Mouse (Mus musculus) heart, embryonic 13.5 days (tissue): Measurements from ENCODE around the gene Crcp. TPM values are rescaled to one million over a fixed set of nuclear protein-coding genes. Genes with fewer than 3 reads are reported as not detected.

Source experiments
- ATAC-seq: fragments of 200-750 bp; cut with Nextera tagmentation; 2 replicates; pipeline ENCODE4 v1.8.0; 2017; ENCODE audit warnings: moderate TSS enrichment; ENCODE audit not compliant: insufficient number of reproducible peaks, low FRiP score, low TSS enrichment; ENCODE audit errors: extremely low read depth
- H3K27ac ChIP-seq: fragments of 300-500 bp; sonication (generic); replicated peaks from 2 replicates; pipeline ENCODE4 v1.5.1; 2015; ENCODE audit warnings: moderate library complexity, mild to moderate bottlenecking, inconsistent platforms
- H3K27me3 ChIP-seq: fragments of 300-500 bp; sonication (generic); replicated peaks from 2 replicates; pipeline ENCODE4 v1.6.1; 2015; ENCODE audit warnings: mild to moderate bottlenecking, inconsistent platforms
- H3K36me3 ChIP-seq: fragments of 300-500 bp; sonication (generic); 2 replicates; pipeline ENCODE4 v1.6.1; 2015; ENCODE audit warnings: mild to moderate bottlenecking, inconsistent platforms
- H3K4me1 ChIP-seq: fragments of 300-500 bp; sonication (generic); 2 replicates; pipeline ENCODE4 v1.6.1; 2015; ENCODE audit warnings: inconsistent platforms
- H3K4me2 ChIP-seq: fragments of 300-500 bp; sonication (generic); 2 replicates; pipeline ENCODE4 v1.6.1; 2015; ENCODE audit warnings: inconsistent platforms, mild to moderate bottlenecking, moderate library complexity
- H3K4me3 ChIP-seq: fragments of 300-500 bp; sonication (generic); 2 replicates; pipeline ENCODE4 v1.5.1; 2015; ENCODE audit warnings: moderate library complexity, mild to moderate bottlenecking, inconsistent platforms
- H3K9ac ChIP-seq: fragments of 300-500 bp; sonication (generic); 2 replicates; pipeline ENCODE4 v1.6.1; 2015; ENCODE audit warnings: inconsistent platforms, mild to moderate bottlenecking, moderate library complexity
- H3K9me3 ChIP-seq: fragments of 300-500 bp; sonication (generic); 2 replicates; pipeline ENCODE4 v1.6.1; 2016; ENCODE audit warnings: inconsistent platforms
- WGBS: fragments of 180-500 bp; shearing (Covaris S2); methylation state at CpG from one replicate; pipeline ENCODE4 v1.1.7; 2015; ENCODE audit warnings: mixed read lengths; 5-methylcytosine and 5-hydroxymethylcytosine counted together
- polyA plus RNA-seq: library from polyadenylated mRNA; unstranded; fragments of >200 nt; fragmentation: Nextera tagmentation; extraction: Ambion mirVana; gene quantifications from 2 replicates; pipeline ENCODE4 v1.2.1, GENCODE M21; 2015

Crcp gene
- polyA plus RNA-seq, 1 experiment from 2014 or later, result 23.8 TPM

DNA sequence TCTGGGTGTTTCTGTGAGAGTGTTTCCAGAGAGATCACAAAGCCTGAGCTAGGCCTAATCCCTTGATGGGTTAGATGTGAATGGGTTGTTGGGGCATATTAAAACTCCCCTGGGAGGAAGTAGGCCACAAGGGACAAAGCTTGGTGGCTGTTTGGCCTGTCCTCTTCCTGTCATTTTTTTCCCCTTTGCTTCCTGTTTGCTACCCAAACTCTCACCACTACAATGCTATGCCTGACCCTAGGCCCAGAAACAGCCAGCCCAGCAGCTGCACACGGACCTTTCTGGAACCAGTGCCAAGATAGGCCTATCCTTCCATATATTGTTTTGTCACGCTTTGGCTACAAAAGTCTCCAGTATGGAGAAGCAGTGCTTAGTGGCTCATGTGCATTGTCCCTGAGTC, 33.0 kb downstream of the Crcp start:
- Histone ChIP-seq H3K4me1 (peaks cover 16% of the 10 kb centered on the region), H3K4me2 (no peak overlapping the region), H3K9ac (no peak overlapping the region), H3K27ac (peak overlapping the region; percentile 25; the same call in 1 of the 2 replicates), H3K4me3 (no peak overlapping the region), H3K27me3 (no peaks in the 10 kb centered on the region), H3K9me3 (no peaks in the 10 kb centered on the region), H3K36me3 (peaks cover 18% of the 10 kb centered on the region)
- no peak for ATAC-seq
- 61% methylated on average over 2 of the region's 2 CpGs for WGBS

DNA sequence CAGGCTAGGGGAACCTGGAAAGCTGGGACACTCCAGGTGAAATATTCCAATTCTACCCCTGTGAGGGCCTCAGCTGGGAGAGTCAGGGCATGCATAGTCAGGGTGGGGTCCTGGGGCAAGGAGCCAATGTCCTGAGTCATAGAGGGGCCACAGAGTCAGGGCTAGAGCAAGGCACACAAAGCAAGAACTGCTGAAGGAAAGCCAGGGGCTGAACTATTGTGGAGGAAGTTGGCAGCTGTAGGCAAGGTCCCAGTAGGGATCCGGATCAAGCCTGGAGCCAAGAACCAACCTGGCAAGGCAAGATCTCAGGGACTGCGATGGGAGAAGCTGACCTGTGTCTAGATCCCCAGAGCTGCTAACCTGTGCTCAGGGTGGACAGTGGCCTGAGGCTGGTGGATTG, 34.7 kb downstream of the Crcp start:
- H3K4me1 ChIP-seq, result peaks cover 16% of the 10 kb centered on the region
- H3K9me3 ChIP-seq, result no peaks in the 10 kb centered on the region
- no peak overlapping the region for H3K9ac ChIP-seq
- H3K27ac ChIP-seq, result no peak overlapping the region
- H3K27me3 ChIP-seq, result peaks cover 7% of the 10 kb centered on the region; the same call in 1 of the 2 replicates
- H3K36me3 ChIP-seq, result peaks cover 15% of the 10 kb centered on the region
- no peak for ATAC-seq
- WGBS, result 78% methylated on average over 2 of the region's 2 CpGs
- no peak overlapping the region for H3K4me3 ChIP-seq
- no peak overlapping the region for H3K4me2 ChIP-seq

DNA sequence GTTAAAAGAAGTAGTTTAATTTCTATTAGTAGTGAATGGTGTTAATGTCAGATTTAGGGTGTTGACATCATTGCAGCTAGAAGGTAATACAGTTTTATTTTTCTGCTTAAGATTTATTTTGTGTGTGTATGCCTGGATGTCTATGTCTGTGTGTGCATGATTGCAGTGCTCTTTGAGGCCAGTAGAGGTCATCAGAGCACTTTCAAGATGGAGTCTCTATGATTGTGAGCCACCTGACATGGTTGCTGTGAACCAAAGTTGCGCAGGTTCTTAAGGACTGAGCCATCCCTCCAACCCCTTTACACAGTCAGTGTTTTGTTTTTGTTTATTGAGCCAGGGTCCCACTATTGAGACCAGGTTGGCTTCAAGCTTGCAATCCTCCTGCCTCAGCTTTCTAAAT, 36.5 kb downstream of the Crcp start:
- 82% methylated on average over 1 of the region's 1 CpGs for WGBS
- no peak for ATAC-seq

DNA sequence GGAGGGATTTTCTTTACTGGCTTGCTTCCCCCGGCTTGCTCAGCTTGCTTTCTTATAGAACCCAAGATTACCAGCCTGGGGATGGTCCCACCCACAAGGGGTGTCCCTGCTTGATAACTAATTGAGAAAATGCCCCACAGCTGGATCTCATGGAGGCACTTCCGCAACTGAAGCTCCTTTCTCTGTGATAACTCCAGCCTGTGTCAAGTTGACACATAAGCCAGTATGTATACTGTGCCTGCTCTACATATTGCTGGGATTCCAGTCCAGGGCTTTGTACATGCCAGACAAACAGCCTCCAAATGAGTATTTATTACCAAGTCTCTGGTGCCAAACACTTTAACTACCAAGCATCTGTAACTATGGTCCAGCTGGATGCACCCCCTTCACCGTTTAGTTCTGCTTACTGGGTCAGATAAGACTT, 38.8 kb downstream of the Crcp start:
- Histone ChIP-seq H3K9me3 (peaks cover 3% of the 10 kb centered on the region; the same call in 1 of the 2 replicates), H3K36me3 (no peaks in the 10 kb centered on the region), H3K4me3 (no peak overlapping the region), H3K4me2 (no peak overlapping the region), H3K27me3 (peaks cover 23% of the 10 kb centered on the region), H3K27ac (no peak overlapping the region), H3K9ac (no peak overlapping the region), H3K4me1 (no peaks in the 10 kb centered on the region)
- 50% methylated on average over 3 of the region's 3 CpGs for WGBS
- no peak for ATAC-seq

More for the DNA sequence above, 36.5 kb downstream of the Crcp start:
- peaks cover 9% of the 10 kb centered on the region for H3K36me3 ChIP-seq
- peaks cover under 1% of the 10 kb centered on the region; the same call in 1 of the 2 replicates for H3K4me1 ChIP-seq
- H3K27me3 ChIP-seq, result peaks cover 19% of the 10 kb centered on the region
- H3K9ac ChIP-seq, result no peak overlapping the region
- peaks cover 3% of the 10 kb centered on the region; the same call in 1 of the 2 replicates for H3K9me3 ChIP-seq
- no peak overlapping the region for H3K4me2 ChIP-seq
- H3K4me3 ChIP-seq, result no peak overlapping the region
- H3K27ac ChIP-seq, result no peak overlapping the region

DNA sequence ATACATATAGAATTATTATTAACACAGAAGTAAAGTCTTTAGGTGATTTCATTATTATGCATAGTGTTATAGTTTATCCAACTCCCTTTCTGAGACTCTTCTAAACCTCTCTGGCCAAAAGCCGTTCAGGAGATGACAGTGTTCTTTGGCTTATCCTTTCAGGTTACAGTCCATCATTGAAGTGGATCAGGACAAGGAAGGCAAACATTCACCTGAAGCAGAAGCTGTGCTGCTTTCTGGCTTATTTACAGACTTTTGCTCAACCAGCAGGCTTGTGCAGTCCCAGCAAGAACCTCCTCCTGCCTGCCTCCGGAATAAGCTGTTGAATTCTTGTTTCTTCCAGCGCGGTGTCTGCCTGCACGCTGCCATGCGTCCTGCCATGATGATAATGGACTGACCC, 43.9 kb downstream of the Crcp start, which contains the start of gene Tpst1:
TSS of gene Tpst1 (plus strand) at position 301 of the 400 bp plus-strand sequence.
- H3K9me3 ChIP-seq, result peaks cover 3% of the 10 kb centered on the region; the same call in 1 of the 2 replicates
- no peak within 1 kb of the TSS for H3K9ac ChIP-seq
- no peaks in the 10 kb centered on the region for H3K36me3 ChIP-seq
- no peak within 1 kb of the TSS for H3K4me2 ChIP-seq
- no peak within 1 kb of the TSS for H3K27ac ChIP-seq
- no peak for ATAC-seq
- 83% methylated on average over 6 of the region's 6 CpGs for whole genome bisulfite sequencing
- no peak within 1 kb of the TSS for H3K4me3 ChIP-seq
- H3K27me3 ChIP-seq, result peaks cover 53% of the 10 kb centered on the region
- H3K4me1 ChIP-seq, result no peaks in the 10 kb centered on the region

DNA sequence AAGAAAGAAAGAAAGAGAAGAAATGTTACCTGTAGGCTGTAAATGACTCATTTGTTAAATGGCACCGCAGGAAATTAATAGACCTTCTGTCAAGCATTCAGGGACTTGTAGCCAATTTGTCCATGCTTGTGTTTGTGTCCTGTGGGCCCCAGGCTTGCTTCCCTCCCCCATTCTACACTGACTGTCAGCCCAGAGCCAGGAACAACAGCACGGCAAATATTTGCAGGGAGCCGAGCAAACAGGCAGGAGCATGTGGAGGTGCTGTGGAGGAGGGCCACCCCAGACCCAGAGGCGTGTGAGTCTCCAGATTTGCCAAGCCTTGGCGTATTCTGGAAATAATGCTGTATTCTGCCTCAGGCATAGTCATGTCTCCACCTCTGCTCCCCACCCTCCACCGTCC, 45.4 kb downstream of the Crcp start:
- WGBS, result 73% methylated on average over 6 of the region's 6 CpGs
- Histone ChIP-seq H3K27ac (no peak overlapping the region), H3K36me3 (no peaks in the 10 kb centered on the region), H3K27me3 (peaks cover 54% of the 10 kb centered on the region), H3K9me3 (no peaks in the 10 kb centered on the region), H3K4me3 (no peak overlapping the region), H3K4me2 (no peak overlapping the region), H3K9ac (no peak overlapping the region), H3K4me1 (peaks cover 8% of the 10 kb centered on the region)
- ATAC-seq, result no peak

DNA sequence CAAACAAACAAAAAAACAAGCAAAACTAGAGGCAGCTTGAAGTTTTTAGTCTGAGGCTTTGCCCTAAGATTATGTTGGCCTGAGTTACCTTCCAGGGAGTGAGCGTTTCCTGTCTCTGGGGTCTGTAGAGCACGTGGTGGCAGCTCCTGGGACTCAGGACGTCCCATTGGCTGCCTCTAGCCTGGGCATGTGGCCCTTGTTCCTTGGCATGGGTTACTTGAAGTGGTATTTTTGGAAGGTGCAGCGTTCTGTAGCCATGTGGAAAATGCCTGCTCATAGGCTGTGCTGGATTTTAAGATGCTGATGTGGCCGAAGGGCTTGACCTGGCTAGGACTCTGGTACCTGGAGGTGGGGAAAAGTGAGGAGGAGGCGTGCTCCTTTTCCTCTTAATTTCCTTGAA, 47.3 kb downstream of the Crcp start:
- peaks cover 3% of the 10 kb centered on the region; the same call in 1 of the 2 replicates for H3K9me3 ChIP-seq
- no peak for ATAC-seq
- 50% methylated on average over 6 of the region's 6 CpGs for WGBS
- no peak overlapping the region for H3K9ac ChIP-seq
- H3K36me3 ChIP-seq, result peaks cover 3% of the 10 kb centered on the region
- no peak overlapping the region for H3K27ac ChIP-seq
- H3K4me1 ChIP-seq, result peaks cover 15% of the 10 kb centered on the region
- no peak overlapping the region for H3K4me2 ChIP-seq
- H3K4me3 ChIP-seq, result no peak overlapping the region
- peaks cover 41% of the 10 kb centered on the region for H3K27me3 ChIP-seq

DNA sequence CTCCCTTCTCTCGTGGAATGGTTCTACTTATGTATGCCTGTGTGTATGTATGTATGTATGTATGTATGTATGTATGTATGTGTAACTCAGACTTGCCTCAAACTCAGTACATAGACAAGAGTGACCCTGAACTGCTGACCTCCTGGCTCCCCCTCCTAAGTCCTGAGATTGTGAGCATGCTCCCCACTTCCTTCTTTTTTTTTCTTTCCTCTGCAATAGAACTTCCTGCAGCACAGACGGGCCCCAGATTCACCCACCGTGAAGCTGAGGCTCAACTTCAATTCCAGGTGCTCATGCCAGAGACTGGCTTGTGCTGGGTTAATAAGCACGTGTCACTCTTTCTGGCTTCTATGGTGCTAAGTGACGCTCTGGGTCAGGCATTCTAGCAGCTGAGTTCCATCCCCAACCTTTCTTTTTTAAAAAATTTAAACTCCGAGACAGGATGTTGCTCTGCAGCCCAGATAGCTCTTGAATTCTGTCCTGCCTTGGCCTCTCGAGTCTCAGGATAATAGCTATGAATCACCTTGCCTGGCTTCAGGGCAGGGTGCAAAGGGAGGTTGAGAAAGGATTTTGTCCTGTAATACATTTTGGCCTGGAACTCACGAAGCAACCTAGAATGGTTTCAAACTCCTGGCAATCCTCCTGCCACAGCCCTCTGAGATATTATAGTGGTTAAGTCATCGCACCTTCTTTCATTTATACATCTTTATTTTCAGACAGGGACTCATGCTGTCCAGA, 49.2 kb downstream of the Crcp start:
- H3K36me3 ChIP-seq, result peaks cover 7% of the 10 kb centered on the region
- H3K4me3 ChIP-seq, result peak overlapping the region; percentile 74; the same call in 1 of the 2 replicates
- peak overlapping the region; percentile 84; the same call in 1 of the 2 replicates for H3K4me2 ChIP-seq
- H3K27ac ChIP-seq, result no peak overlapping the region
- peaks cover 9% of the 10 kb centered on the region; the same call in 1 of the 2 replicates for H3K9me3 ChIP-seq
- H3K9ac ChIP-seq, result no peak overlapping the region
- 61% methylated on average over 9 of the region's 9 CpGs for WGBS
- peaks cover 15% of the 10 kb centered on the region for H3K4me1 ChIP-seq
- peaks cover 41% of the 10 kb centered on the region for H3K27me3 ChIP-seq
- ATAC-seq, result no peak

DNA sequence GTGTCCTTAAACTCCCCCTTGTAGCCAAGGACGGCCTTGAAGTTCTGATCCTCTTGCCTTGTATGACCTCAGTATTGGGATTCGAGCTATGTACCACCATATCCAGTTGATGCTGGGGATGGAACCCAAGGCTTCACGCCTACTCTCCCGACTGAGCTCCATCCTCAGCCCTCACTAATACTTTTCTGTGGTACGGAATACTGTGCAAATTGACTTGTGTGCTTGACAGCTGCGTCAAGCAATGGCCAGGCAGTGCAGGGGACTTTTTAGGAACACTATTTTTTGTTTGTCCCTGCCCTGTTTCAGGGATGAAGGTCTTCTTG, 49.7 kb downstream of the Crcp start:
- ATAC-seq, result no peak

DNA sequence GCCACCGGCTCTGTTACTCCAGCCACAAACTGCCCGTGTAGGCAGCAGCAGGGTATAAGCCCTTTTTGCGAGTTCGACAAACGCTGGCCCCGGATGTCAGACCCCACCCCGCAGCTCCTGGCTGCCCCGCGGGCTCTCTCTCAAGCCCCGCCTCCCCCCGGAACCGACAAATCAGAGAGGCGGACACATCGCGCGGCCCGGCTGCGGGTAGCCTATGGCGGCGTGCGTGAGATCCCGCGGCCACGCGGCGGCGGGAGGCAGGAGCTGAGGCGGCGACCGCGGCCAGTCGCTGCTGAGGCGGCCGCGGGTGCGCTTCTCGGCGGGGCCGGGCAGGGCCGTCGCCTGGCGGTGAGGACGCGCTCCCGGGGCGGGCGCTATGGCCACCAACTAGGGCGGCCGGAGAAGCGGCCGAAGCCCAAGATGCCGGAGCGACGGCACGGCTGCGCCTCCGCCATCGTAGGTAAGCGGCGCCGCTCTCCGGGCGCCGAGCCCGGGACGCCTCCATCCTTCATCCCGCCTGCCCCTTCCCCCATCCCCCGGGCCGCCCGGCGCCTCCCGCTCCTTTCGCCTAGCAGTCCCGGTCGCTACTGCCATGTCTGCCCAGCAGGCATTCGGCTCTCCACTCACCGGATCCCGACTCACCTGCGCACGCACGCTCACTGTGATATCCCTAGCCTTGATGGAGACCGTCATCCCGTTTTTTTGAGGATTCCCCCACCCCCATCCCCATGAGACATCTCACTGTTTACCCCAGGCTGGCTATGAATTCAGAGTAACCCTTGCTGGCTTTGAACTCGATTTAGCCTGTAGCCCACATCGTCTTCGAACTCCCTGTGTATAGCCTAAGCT, 50.3 kb downstream of the Crcp start:
- WGBS, result 1% methylated on average over 86 of the region's 86 CpGs

More for the DNA sequence above, 49.7 kb downstream of the Crcp start:
- no peak overlapping the region; the same call in 1 of the 2 replicates for H3K27ac ChIP-seq
- H3K4me1 ChIP-seq, result peaks cover 15% of the 10 kb centered on the region
- WGBS, result 42% methylated on average over 6 of the region's 6 CpGs
- H3K9me3 ChIP-seq, result peaks cover 9% of the 10 kb centered on the region; the same call in 1 of the 2 replicates
- peaks cover 41% of the 10 kb centered on the region for H3K27me3 ChIP-seq
- peak overlapping the region; percentile 91 for H3K9ac ChIP-seq
- peak overlapping the region; percentile 74 for H3K4me3 ChIP-seq
- peak overlapping the region; percentile 84 for H3K4me2 ChIP-seq
- H3K36me3 ChIP-seq, result peaks cover 7% of the 10 kb centered on the region

DNA sequence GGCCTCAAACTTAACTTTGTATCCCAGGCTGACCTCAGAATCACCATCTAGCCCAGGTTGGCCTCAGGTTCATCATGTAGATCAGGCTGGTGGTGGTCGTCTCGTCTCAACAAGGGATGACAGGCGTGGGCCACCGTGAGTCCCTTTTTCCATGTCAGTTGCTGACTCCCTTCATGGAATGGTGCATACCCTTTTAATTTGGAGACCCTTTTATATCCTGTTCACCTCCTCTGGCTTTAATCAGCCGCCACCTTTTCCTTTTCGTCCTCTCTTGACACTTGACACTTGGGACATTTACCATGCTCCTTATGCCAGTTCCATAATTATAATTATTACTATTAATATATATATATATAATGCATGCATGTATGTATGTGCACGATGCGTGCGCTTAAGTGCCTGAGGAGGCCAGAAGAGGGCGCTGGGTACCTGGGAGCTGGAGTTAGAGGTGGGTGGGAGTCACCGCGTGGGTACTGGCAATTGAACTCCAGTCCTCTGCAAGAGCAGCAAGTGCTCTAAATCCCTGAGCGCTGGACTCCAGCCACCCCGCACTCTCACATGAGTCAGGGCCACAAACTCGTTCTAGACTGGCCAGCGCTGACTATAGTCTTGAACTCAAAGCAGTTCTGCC, 51.1 kb downstream of the Crcp start:
- H3K27ac ChIP-seq, result no peak overlapping the region
- H3K9me3 ChIP-seq, result peaks cover 9% of the 10 kb centered on the region; the same call in 1 of the 2 replicates
- H3K4me2 ChIP-seq, result peak overlapping the region; percentile 84
- ATAC-seq, result no peak
- peak overlapping the region; percentile 91 for H3K9ac ChIP-seq
- peaks cover 7% of the 10 kb centered on the region for H3K36me3 ChIP-seq
- peaks cover 19% of the 10 kb centered on the region for H3K4me1 ChIP-seq
- WGBS, result 72% methylated on average over 16 of the region's 16 CpGs
- peaks cover 33% of the 10 kb centered on the region for H3K27me3 ChIP-seq
- H3K4me3 ChIP-seq, result peak overlapping the region; percentile 74

More for the DNA sequence above, 50.3 kb downstream of the Crcp start:
- H3K9me3 ChIP-seq, result peaks cover 9% of the 10 kb centered on the region; the same call in 1 of the 2 replicates
- peak overlapping the region; percentile 62 for H3K27ac ChIP-seq
- H3K4me3 ChIP-seq, result peak overlapping the region; percentile 74
- H3K27me3 ChIP-seq, result peaks cover 40% of the 10 kb centered on the region
- peak; percentile 85 for ATAC-seq
- peak overlapping the region; percentile 91 for H3K9ac ChIP-seq
- peak overlapping the region; percentile 84 for H3K4me2 ChIP-seq
- peaks cover 7% of the 10 kb centered on the region for H3K36me3 ChIP-seq
- H3K4me1 ChIP-seq, result peaks cover 15% of the 10 kb centered on the region
